22 mouse cellular contexts compared by ENCODE assay signal in the genomic region with DNA sequence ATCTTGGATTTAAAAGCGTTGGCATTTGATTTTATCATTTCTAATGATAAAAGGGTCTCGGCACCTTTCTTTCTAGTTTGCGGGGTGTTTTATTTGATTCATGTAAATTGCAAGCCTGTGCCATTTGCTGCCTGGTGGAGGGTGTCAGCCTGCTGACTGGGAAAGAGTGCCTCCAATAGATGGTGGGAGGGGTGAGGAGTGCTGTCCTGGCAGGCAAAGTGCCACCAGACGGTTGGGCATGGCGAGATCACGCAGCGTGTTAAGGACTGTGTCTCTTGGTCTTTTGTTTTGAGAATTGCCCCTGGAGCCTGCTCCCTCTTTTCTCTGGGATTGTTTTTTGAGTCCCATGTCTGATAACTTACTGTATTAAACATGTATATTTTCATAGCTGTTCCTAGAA. TPM values are rescaled to one million over a fixed set of nuclear protein-coding genes. Genes with fewer than 3 reads are reported as not detected.
DNase-seq lines count a peak whose midpoint lies in the region; ATAC-seq and TF ChIP-seq lines count a peak whose summit lies in the region.
"Had no signal": no experiment of that assay in that cellular context is flagged by ENCODE, and none has a peak within 500 bp of the region (broad histone marks: within the 10 kb centered on the region; RNA-seq: fewer than 3 reads in every experiment).

No protein-coding gene starts in this region.

- H3K9me3 ChIP-seq in forebrain, embryonic 12.5 days = no peaks in the 10 kb centered on the region
- H3K9me3 ChIP-seq in forebrain, embryonic 11.5 days (ENCODE audit: control insufficient read depth, low read length) = no peaks in the 10 kb centered on the region
- H3K9me3 ChIP-seq in forebrain, postnatal 0 days (ENCODE audit: low read length) = no peaks in the 10 kb centered on the region
- H3K9me3 ChIP-seq: embryonic facial prominence, embryonic 13.5 days; heart, embryonic 10.5 days; limb, embryonic 15.5 days had no signal

- H3K27me3 ChIP-seq in forebrain, embryonic 12.5 days = no peaks in the 10 kb centered on the region
- H3K27me3 ChIP-seq in forebrain, embryonic 11.5 days (ENCODE audit: control insufficient read depth, insufficient read depth, low read length) = no peaks in the 10 kb centered on the region
- H3K27me3 ChIP-seq in forebrain, postnatal 0 days (ENCODE audit: insufficient read depth, low read length) = no peaks in the 10 kb centered on the region
- H3K27me3 ChIP-seq: CH12.LX; embryonic facial prominence, embryonic 13.5 days; limb, embryonic 15.5 days had no signal

- ATAC-seq in forebrain, embryonic 12.5 days (ENCODE audit: low FRiP score) = no peak
- no peak for ATAC-seq in forebrain, embryonic 11.5 days (replicated peaks; ENCODE audit: low FRiP score)
- peak; percentile 42; the same call in 1 of the 2 replicates for ATAC-seq in forebrain, postnatal 0 days

- peaks cover 26% of the 10 kb centered on the region for H3K4me1 ChIP-seq in forebrain, embryonic 12.5 days
- H3K4me1 ChIP-seq in forebrain, embryonic 11.5 days (replicated peaks; ENCODE audit: control insufficient read depth, insufficient read depth, low read length) = peaks cover 13% of the 10 kb centered on the region
- no peaks in the 10 kb centered on the region; the same call in 1 of the 2 replicates for H3K4me1 ChIP-seq in forebrain, postnatal 0 days (ENCODE audit: insufficient read depth)
- H3K4me1 ChIP-seq: heart, embryonic 10.5 days; limb, embryonic 15.5 days had no signal

- H3K27ac ChIP-seq in forebrain, embryonic 12.5 days = peak overlapping the region; percentile 50; the same call in 1 of the 2 replicates
- no peak overlapping the region for H3K27ac ChIP-seq in forebrain, embryonic 11.5 days (ENCODE audit: low read depth, low read length)
- no peak overlapping the region for H3K27ac ChIP-seq in forebrain, postnatal 0 days (ENCODE audit: low read depth, low read length)
- H3K27ac ChIP-seq: embryonic facial prominence, embryonic 13.5 days; heart, embryonic 10.5 days; kidney, postnatal 0 days; limb, embryonic 15.5 days had no signal

- WGBS in forebrain, embryonic 12.5 days = 48% methylated on average over 7 of the region's 7 CpGs
- 78% methylated on average over 7 of the region's 7 CpGs for WGBS in forebrain, embryonic 11.5 days
- 20% methylated on average over 7 of the region's 7 CpGs for WGBS in forebrain, postnatal 0 days

- no peak for TF ChIP-seq CTCF in forebrain, postnatal 0 days (IDR thresholded peaks at IDR 0.05; ENCODE audit: low read depth)

- no peak overlapping the region for H3K4me2 ChIP-seq in forebrain, embryonic 12.5 days
- H3K4me2 ChIP-seq in forebrain, embryonic 11.5 days (ENCODE audit: low read depth, low read length, severe bottlenecking) = no peak overlapping the region
- H3K4me2 ChIP-seq in forebrain, postnatal 0 days (ENCODE audit: low read depth) = no peak overlapping the region
- H3K4me2 ChIP-seq: embryonic facial prominence, embryonic 13.5 days; limb, embryonic 15.5 days had no signal

- H3K4me3 ChIP-seq in forebrain, embryonic 12.5 days (replicated peaks) = no peak overlapping the region
- no peak overlapping the region for H3K4me3 ChIP-seq in forebrain, embryonic 11.5 days (ENCODE audit: low read depth, low read length)
- no peak overlapping the region for H3K4me3 ChIP-seq in forebrain, postnatal 0 days (ENCODE audit: low read depth, low read length)
- H3K4me3 ChIP-seq: embryonic facial prominence, embryonic 13.5 days; heart, embryonic 10.5 days; limb, embryonic 15.5 days had no signal

- H3K9ac ChIP-seq in forebrain, embryonic 12.5 days = no peak overlapping the region
- no peak overlapping the region for H3K9ac ChIP-seq in forebrain, embryonic 11.5 days (ENCODE audit: low read length)
- H3K9ac ChIP-seq in forebrain, postnatal 0 days = no peak overlapping the region
- H3K9ac ChIP-seq: embryonic facial prominence, embryonic 13.5 days; limb, embryonic 15.5 days had no signal

- no peaks in the 10 kb centered on the region for H3K36me3 ChIP-seq in forebrain, embryonic 12.5 days (replicated peaks)
- H3K36me3 ChIP-seq in forebrain, embryonic 11.5 days (ENCODE audit: control insufficient read depth, insufficient read depth, low read length) = no peaks in the 10 kb centered on the region
- H3K36me3 ChIP-seq in forebrain, postnatal 0 days (ENCODE audit: insufficient read depth) = peaks cover 13% of the 10 kb centered on the region; the same call in 1 of the 2 replicates
- H3K36me3 ChIP-seq: embryonic facial prominence, embryonic 13.5 days; heart, embryonic 10.5 days; limb, embryonic 15.5 days had no signal

- no peak for DNase-seq in forebrain, embryonic 11.5 days (ENCODE audit: low spot score)
- peak; percentile 73 for DNase-seq in brain, adult 2 months (ENCODE audit: low read depth, low spot score)
- DNase-seq in cerebellum, adult 9-10 months = peak; percentile 74
- no peak for DNase-seq in forebrain, postnatal 0 days
- DNase-seq in urinary bladder, postnatal 25 days (ENCODE audit: low spot score) = no peak
- DNase-seq in embryo, embryonic 10 days (ENCODE audit: low spot score) = no peak
- no peak for DNase-seq in layer of hippocampus, adult 18-20 months (ENCODE audit: low spot score in 2 of 2)
- DNase-seq: adrenal gland, postnatal 36 days; gastrocnemius, postnatal 10 days; heart, postnatal 14 days; lung, adult 2 months; thymus, postnatal 14 days had no signal

RNA-seq across cellular contexts. Expression of a gene that starts 43.5 kb away (rescaled TPM):
- polyA plus RNA-seq in forebrain, embryonic 12.5 days (2016; fragmentation: Nextera tagmentation; extraction: Ambion mirVana) = not detected in 2 replicates
- polyA plus RNA-seq in forebrain, embryonic 11.5 days (2014; fragmentation: Nextera tagmentation; extraction: Ambion mirVana) = not detected in 2 replicates
- total RNA-seq in forebrain, postnatal 0 days (2014; rRNA removed) = not detected in 2 replicates
- not detected in 2 replicates for polyA plus RNA-seq in forebrain, postnatal 0 days (2015; fragmentation: Nextera tagmentation; extraction: Ambion mirVana)
- total RNA-seq in layer of hippocampus, adult 18-20 months (2021) = not detected
- total RNA-seq: adrenal gland, postnatal 36 days; CH12.LX; gastrocnemius, postnatal 10 days; heart, postnatal 14 days; left cerebral cortex, postnatal 10 days had no signal
- polyA plus RNA-seq: embryonic facial prominence, embryonic 13.5 days; heart, embryonic 10.5 days; intestine, embryonic 14.5 days; kidney, postnatal 0 days; limb, embryonic 15.5 days; lung, adult 2 months; neural tube, embryonic 14.5 days; stomach, embryonic 16.5 days had no signal

Comparison
In these comparisons a context has a peak if more than half of its experiments do, and no peak if none do; other contexts are left out.
1. DNase-seq: peak in brain, adult 2 months (single experiment) and cerebellum, adult 9-10 months (single experiment); none in forebrain, embryonic 11.5 days (single experiment), forebrain, postnatal 0 days (single experiment), urinary bladder, postnatal 25 days (single experiment), embryo, embryonic 10 days (single experiment) and layer of hippocampus, adult 18-20 months (0 of 2).